Mouse (Mus musculus): ENCODE measurements at regions not wholly inside any gene's neighbourhood (a gene's known extent, or its start where the extent isn't known, plus 50 kb on each side); places are given as distances from the start of the nearest gene placed in this dataset.

DNA sequence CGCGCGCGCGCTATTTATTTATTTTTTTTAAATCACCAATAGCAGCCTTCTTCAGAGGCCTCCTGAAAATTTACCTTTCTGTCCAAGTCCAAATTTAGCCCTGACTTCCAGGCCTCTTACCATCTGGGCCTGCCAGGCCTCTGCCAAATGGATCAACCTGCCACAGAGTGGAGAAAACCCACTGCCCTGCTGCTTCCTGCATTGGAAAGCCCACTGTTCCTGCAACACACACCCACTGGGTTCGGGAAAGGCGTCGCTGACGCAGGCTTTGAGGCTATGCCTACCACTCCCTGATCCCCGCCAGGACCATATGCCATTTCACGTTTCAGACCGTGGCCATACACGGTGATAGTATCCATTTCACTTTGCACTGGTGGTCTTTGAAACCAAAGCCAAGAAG lies 53.4 kb upstream of the Klf13 start:
- Histone ChIP-seq H3K27ac (replicated peaks; ENCODE audit: low read depth, low read length) (no peak overlapping the region), H3K4me2 (ENCODE audit: low read depth, low read length) (no peak overlapping the region), H3K9me3 (ENCODE audit: control insufficient read depth, low read length) (no peaks in the 10 kb centered on the region), H3K36me3 (ENCODE audit: control insufficient read depth, insufficient read depth, low read length) (no peaks in the 10 kb centered on the region), H3K9ac (ENCODE audit: low read depth, low read length) (no peak overlapping the region), H3K4me1 (ENCODE audit: control insufficient read depth, insufficient read depth, low read length) (peaks cover 2% of the 10 kb centered on the region; the same call in 1 of the 2 replicates), H3K4me3 (ENCODE audit: low read depth, low read length) (no peak overlapping the region), H3K27me3 (replicated peaks; ENCODE audit: control insufficient read depth, insufficient read depth, low read length) (no peaks in the 10 kb centered on the region)
- 86% methylated on average over 13 of the region's 13 CpGs for WGBS
- DNase-seq (ENCODE audit: low spot score): no peak
- no peak for ATAC-seq (ENCODE audit: low read depth)

GRCm38 (mm10) chr7:63991085-63992010 lies 52.6 kb upstream of the Klf13 start:
- Histone ChIP-seq H3K4me1 (ENCODE audit: control insufficient read depth, insufficient read depth, low read length) (peaks cover 6% of the 10 kb centered on the region; the same call in 1 of the 2 replicates), H3K9me3 (ENCODE audit: control insufficient read depth, low read length) (no peaks in the 10 kb centered on the region), H3K27me3 (replicated peaks; ENCODE audit: control insufficient read depth, insufficient read depth, low read length) (no peaks in the 10 kb centered on the region), H3K4me3 (ENCODE audit: low read depth, low read length) (no peak overlapping the region), H3K4me2 (ENCODE audit: low read depth, low read length) (no peak overlapping the region), H3K36me3 (ENCODE audit: control insufficient read depth, insufficient read depth, low read length) (no peaks in the 10 kb centered on the region), H3K27ac (replicated peaks; ENCODE audit: low read depth, low read length) (no peak overlapping the region), H3K9ac (ENCODE audit: low read depth, low read length) (no peak overlapping the region)
- WGBS: 91% methylated on average over 12 of the region's 12 CpGs
- ATAC-seq (ENCODE audit: low read depth): no peak
- no peak for DNase-seq (ENCODE audit: low spot score)

GRCm38 (mm10) chr7:63990312-63991028 lies 51.8 kb upstream of the Klf13 start:
- no peak overlapping the region for H3K27ac ChIP-seq (replicated peaks; ENCODE audit: low read depth, low read length)
- DNase-seq (ENCODE audit: low spot score) (no peak), ATAC-seq (ENCODE audit: low read depth) (no peak)
- H3K4me3 ChIP-seq (ENCODE audit: low read depth, low read length): no peak overlapping the region
- H3K9me3 ChIP-seq (ENCODE audit: control insufficient read depth, low read length): no peaks in the 10 kb centered on the region
- no peak overlapping the region for H3K4me2 ChIP-seq (ENCODE audit: low read depth, low read length)
- H3K4me1 ChIP-seq (ENCODE audit: control insufficient read depth, insufficient read depth, low read length): peaks cover 6% of the 10 kb centered on the region; the same call in 1 of the 2 replicates
- WGBS: 73% methylated on average over 8 of the region's 8 CpGs
- H3K9ac ChIP-seq (ENCODE audit: low read depth, low read length): no peak overlapping the region
- H3K36me3 ChIP-seq (ENCODE audit: control insufficient read depth, insufficient read depth, low read length): no peaks in the 10 kb centered on the region
- H3K27me3 ChIP-seq (replicated peaks; ENCODE audit: control insufficient read depth, insufficient read depth, low read length): no peaks in the 10 kb centered on the region

DNA sequence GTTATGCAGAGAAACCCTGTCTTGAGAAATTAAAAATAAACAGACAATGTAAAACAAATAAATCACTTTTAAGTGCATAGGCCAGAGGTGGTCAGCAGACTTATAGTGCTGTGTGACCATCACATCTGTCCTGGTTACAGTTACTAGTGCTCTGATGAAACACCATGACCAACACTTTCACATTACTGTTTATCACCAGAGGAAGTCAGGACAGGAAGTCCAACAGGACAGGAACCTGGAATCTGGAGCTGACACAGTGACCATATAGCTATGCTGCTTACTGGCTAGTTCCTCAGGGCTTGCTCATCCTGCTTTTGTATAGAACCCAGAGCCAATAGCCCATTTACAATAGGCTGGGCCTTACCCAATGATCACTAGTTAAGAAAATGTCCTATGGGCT lies 51.0 kb upstream of the Klf13 start:
- peaks cover 6% of the 10 kb centered on the region; the same call in 1 of the 2 replicates for H3K4me1 ChIP-seq (ENCODE audit: control insufficient read depth, insufficient read depth, low read length)
- no peaks in the 10 kb centered on the region for H3K9me3 ChIP-seq (ENCODE audit: control insufficient read depth, low read length)
- no peak overlapping the region for H3K9ac ChIP-seq (ENCODE audit: low read depth, low read length)
- H3K27ac ChIP-seq (replicated peaks; ENCODE audit: low read depth, low read length): no peak overlapping the region
- no peaks in the 10 kb centered on the region for H3K27me3 ChIP-seq (replicated peaks; ENCODE audit: control insufficient read depth, insufficient read depth, low read length)
- no peak overlapping the region for H3K4me2 ChIP-seq (ENCODE audit: low read depth, low read length)
- no peak for ATAC-seq (ENCODE audit: low read depth)
- no peak for DNase-seq (ENCODE audit: low spot score)
- H3K4me3 ChIP-seq (ENCODE audit: low read depth, low read length): no peak overlapping the region
- H3K36me3 ChIP-seq (ENCODE audit: control insufficient read depth, insufficient read depth, low read length): no peaks in the 10 kb centered on the region
